Mouse (Mus musculus): ENCODE results near the gene Mrpl53. TPM values are rescaled to one million over a fixed set of nuclear protein-coding genes. Genes with fewer than 3 reads are reported as not detected.

Mrpl53 gene
- 133 TPM in 2 replicates for polyA plus RNA-seq (2015; fragmentation: Nextera tagmentation; extraction: Ambion mirVana)

DNA sequence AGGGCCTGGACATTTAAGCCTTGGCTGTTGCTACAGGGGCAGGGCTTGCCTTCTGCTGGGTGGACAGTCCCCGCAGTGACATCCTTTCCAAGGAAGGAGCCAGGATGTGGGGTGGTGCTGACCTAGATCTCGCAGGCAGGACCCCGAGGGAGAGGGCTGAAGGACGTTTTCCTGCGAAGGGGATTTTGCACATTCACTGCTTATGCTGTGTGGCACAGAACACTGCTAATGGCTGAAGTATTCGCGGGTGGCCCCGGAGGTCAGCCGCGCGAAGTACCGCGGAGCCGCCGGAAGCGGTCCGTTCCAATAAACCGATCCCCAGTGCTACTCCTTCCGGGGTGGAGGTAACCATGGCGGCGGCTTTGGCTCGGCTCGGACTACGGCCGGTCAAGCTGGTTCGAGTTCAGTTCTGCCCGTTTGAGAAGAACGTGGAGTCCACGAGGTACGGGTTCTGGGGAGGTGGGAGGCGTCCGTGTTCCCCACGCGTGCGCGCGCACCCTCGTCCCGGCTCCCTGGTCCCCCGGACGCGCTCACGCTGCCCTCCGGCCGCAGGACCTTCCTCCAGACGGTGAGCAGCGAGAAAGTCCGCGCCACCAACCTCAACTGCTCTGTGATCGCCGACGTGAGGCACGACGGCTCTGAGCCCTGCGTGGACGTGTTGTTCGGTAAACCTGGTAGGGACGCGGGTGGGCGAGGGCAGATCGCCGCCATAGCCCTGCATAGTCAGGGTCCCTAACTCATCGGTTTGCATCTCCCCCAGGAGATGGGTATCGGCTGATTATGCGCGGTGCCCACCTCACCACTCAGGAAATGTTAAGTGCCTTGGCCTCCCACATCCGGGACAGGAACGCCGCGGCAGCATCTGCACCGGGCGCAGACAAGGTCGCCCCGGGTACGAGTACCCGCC lies at the start of gene Mrpl53:
Mrpl53 (plus strand) TSS at position 279 of the 907 bp plus-strand sequence.
- peak; percentile 85 for ATAC-seq (ENCODE audit: low read depth)
- H3K27me3 ChIP-seq: no peaks in the 10 kb centered on the region
- peaks cover 19% of the 10 kb centered on the region for H3K36me3 ChIP-seq
- peak within 1 kb of the TSS; percentile 91 for H3K9ac ChIP-seq
- peak within 1 kb of the TSS; percentile 93 for H3K4me2 ChIP-seq
- H3K9me3 ChIP-seq: no peaks in the 10 kb centered on the region
- H3K4me1 ChIP-seq (replicated peaks): peaks cover 25% of the 10 kb centered on the region
- H3K4me3 ChIP-seq: peak within 1 kb of the TSS; percentile 90
- under 1% methylated on average over 76 of the region's 76 CpGs for WGBS
- H3K27ac ChIP-seq (replicated peaks): peak within 1 kb of the TSS; percentile 88

DNA sequence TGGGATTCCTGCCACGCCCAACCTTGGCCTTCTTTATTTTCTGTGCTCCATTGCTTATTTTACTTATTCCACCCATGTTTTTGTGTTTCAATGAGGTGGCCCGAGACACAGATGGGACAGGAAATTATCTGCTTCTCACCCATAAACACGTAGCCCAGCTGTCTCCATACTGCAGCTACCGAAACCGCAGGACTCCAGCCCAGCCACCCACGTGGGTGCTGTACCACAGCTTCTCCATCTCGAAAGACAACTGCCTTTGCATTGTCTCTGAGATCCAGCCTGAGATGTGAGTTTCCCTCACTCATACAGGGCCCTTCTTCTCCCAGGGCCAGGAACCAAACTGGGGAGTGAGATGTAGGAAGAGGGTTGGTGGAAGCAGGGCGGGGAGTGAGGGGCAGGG lies 42.8 kb upstream of the Mrpl53 start:
- no peak for ATAC-seq (ENCODE audit: low read depth)
- Histone ChIP-seq H3K9ac (no peak overlapping the region), H3K4me1 (replicated peaks) (peaks cover 19% of the 10 kb centered on the region), H3K36me3 (no peaks in the 10 kb centered on the region), H3K4me2 (no peak overlapping the region), H3K4me3 (no peak overlapping the region), H3K9me3 (no peaks in the 10 kb centered on the region), H3K27me3 (peaks cover 100% of the 10 kb centered on the region), H3K27ac (replicated peaks) (no peak overlapping the region)
- WGBS: 49% methylated on average over 8 of the region's 8 CpGs

DNA sequence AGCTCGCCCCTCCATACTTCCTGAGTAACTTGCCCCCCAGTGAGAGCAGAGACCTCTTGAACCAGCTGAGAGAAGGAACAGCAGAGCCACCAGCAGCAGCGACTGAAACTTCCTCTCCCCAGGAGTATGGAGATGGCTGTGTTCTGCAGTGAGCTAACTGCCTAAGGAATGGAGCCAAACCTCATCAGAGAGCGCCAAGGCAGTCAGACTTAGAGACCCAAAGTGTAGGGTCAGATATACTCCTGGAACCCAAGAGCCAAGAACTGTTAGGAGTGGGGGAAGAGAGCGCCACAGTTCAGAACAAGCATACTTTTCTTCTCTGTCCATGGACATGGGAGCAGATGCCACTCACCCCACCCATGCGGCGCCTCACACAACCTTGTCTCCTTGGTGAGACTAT lies 42.4 kb upstream of the Mrpl53 start:
- Histone ChIP-seq H3K4me1 (replicated peaks) (peaks cover 23% of the 10 kb centered on the region), H3K27me3 (peaks cover 100% of the 10 kb centered on the region), H3K4me2 (no peak overlapping the region), H3K27ac (replicated peaks) (no peak overlapping the region), H3K4me3 (no peak overlapping the region), H3K9me3 (no peaks in the 10 kb centered on the region), H3K9ac (no peak overlapping the region), H3K36me3 (no peaks in the 10 kb centered on the region)
- WGBS: 35% methylated on average over 6 of the region's 6 CpGs
- ATAC-seq (ENCODE audit: low read depth): no peak

DNA sequence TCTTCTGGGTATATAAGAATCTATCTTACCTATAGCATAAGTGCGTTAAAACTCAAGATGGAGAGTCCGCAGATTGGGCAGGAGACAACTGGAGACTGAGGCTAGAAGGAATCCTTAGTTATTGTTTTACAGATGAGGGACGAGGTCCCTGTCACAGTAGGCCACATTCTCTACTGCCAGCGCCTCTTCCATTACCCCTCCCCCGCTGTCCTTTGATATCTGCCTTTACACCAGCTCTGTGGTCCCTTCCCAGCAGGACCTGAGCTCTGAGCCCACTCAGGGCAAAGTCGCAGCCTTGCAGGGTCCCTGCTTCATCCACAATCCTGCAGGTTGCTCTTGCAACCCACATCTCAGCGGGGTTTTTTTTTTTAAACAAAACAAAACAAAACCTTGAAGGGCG lies 40.6 kb upstream of the Mrpl53 start:
- ATAC-seq (ENCODE audit: low read depth): no peak
- Histone ChIP-seq H3K4me1 (replicated peaks) (peaks cover 26% of the 10 kb centered on the region), H3K9me3 (no peaks in the 10 kb centered on the region), H3K27me3 (peaks cover 100% of the 10 kb centered on the region), H3K36me3 (no peaks in the 10 kb centered on the region), H3K27ac (replicated peaks) (no peak overlapping the region), H3K4me2 (peak overlapping the region; percentile 43), H3K4me3 (peak overlapping the region; percentile 31), H3K9ac (peak overlapping the region; percentile 38; the same call in 1 of the 2 replicates)
- 5% methylated on average over 8 of the region's 8 CpGs for WGBS

DNA sequence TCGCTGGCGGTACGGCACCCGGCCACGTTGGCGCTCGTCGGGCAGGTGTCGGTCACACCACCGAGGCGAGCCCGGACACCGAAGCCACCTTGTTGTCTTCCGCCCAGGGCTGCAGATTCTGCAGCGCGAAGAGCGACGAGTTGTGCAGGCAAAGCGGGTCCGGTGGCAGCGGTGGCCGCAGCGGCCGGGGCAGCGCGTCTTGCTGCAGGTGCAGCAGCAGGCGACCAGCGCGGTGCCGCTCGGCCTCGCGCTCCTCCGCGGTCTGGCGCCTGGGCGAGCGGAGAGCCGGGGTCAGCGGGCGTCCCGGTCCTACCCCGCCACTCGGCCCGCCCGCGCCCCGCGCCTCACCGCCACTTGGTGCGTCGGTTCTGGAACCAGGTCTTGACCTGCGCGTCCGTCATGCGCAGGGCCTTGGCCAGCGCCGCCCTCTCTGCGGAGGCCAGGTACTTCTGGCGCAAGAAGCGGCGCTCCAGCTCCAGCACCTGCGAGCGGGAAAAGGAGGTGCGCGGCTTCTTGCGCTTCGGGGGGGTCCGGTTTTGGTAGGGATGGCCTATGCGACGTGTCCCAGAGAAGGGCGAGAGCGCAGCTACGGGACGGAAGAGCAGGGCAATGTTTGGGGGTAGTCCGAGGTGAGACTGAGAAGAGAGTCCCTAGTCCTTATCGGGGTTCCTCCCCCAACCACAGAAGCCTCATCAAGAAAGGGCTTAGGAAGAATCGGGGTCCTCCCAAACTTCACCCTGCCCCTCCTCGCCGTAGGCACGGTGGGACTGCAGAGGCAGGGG lies 39.9 kb upstream of the Mrpl53 start:
- Histone ChIP-seq H3K4me1 (replicated peaks) (peaks cover 26% of the 10 kb centered on the region), H3K27me3 (peaks cover 99% of the 10 kb centered on the region), H3K9ac (peak overlapping the region; percentile 38; the same call in 1 of the 2 replicates), H3K27ac (replicated peaks) (no peak overlapping the region), H3K4me2 (peak overlapping the region; percentile 43), H3K9me3 (no peaks in the 10 kb centered on the region), H3K4me3 (peak overlapping the region; percentile 31), H3K36me3 (no peaks in the 10 kb centered on the region)
- under 1% methylated on average over 81 of the region's 81 CpGs for WGBS
- ATAC-seq (ENCODE audit: low read depth): no peak

DNA sequence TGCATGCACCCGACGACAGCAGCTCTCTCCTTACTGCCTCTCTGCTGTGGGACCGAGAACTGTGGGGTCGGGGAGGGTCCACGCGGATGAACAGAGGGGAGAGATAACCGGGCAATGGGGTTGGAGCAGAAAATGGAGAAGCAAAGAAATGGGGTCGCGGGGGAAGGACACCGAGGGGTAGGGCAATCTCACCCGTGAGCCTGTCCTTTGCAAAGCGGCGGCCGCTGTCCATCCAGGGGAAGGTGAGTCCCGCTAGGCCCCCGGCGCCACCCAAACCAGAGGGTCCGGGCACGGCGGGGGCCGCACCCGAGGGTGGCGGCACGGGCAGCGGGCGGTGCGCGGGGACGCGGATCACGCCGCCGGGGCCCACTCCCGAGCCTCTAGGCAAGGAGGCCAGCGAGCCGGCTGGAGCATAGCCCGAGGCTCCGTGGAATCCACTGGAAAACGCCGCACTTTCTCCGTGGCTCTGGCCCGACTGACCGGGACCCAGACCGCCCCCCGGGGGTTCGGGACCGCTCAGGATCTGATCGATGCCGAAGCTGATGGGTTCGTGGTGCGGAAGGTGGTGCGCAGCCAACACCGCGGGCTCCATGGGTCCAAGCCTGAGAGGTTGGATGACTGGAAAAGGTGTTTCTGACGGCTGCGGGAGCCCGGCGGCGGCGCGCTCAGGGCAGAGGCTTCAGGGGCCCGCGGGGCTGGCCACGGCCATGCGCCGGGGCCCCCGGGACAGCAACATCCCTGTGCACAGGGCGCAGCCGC lies 39.2 kb upstream of the Mrpl53 start:
- Histone ChIP-seq H3K27me3 (peaks cover 99% of the 10 kb centered on the region), H3K4me1 (replicated peaks) (peaks cover 26% of the 10 kb centered on the region), H3K4me3 (peak overlapping the region; percentile 31), H3K27ac (replicated peaks) (no peak overlapping the region), H3K9me3 (no peaks in the 10 kb centered on the region), H3K4me2 (peak overlapping the region; percentile 43), H3K36me3 (no peaks in the 10 kb centered on the region), H3K9ac (peak overlapping the region; percentile 50)
- under 1% methylated on average over 69 of the region's 69 CpGs for WGBS
- ATAC-seq (ENCODE audit: low read depth): peak; percentile 4; the same call in 1 of the 2 replicates

DNA sequence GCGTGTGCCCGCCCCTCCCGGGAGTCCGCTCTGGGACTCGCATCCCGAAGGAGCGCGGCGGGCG lies 38.8 kb upstream of the Mrpl53 start, which contains the start of gene Tlx2:
Tlx2 (minus strand) TSS at position 47 of the 64 bp plus-strand sequence.
- 0% methylated on average over 10 of the region's 10 CpGs for WGBS
- H3K4me3 ChIP-seq: peak within 1 kb of the TSS; percentile 31
- peak within 1 kb of the TSS; percentile 43 for H3K4me2 ChIP-seq
- H3K4me1 ChIP-seq (replicated peaks): peaks cover 26% of the 10 kb centered on the region
- H3K27ac ChIP-seq (replicated peaks): peak within 1 kb of the TSS; percentile 56
- 0 out of 2 replicates have a peak, but pooled peaks have one; percentile 1 for ATAC-seq (ENCODE audit: low read depth)
- H3K36me3 ChIP-seq: no peaks in the 10 kb centered on the region
- H3K9me3 ChIP-seq: no peaks in the 10 kb centered on the region
- peaks cover 99% of the 10 kb centered on the region for H3K27me3 ChIP-seq
- H3K9ac ChIP-seq: peak within 1 kb of the TSS; percentile 50

DNA sequence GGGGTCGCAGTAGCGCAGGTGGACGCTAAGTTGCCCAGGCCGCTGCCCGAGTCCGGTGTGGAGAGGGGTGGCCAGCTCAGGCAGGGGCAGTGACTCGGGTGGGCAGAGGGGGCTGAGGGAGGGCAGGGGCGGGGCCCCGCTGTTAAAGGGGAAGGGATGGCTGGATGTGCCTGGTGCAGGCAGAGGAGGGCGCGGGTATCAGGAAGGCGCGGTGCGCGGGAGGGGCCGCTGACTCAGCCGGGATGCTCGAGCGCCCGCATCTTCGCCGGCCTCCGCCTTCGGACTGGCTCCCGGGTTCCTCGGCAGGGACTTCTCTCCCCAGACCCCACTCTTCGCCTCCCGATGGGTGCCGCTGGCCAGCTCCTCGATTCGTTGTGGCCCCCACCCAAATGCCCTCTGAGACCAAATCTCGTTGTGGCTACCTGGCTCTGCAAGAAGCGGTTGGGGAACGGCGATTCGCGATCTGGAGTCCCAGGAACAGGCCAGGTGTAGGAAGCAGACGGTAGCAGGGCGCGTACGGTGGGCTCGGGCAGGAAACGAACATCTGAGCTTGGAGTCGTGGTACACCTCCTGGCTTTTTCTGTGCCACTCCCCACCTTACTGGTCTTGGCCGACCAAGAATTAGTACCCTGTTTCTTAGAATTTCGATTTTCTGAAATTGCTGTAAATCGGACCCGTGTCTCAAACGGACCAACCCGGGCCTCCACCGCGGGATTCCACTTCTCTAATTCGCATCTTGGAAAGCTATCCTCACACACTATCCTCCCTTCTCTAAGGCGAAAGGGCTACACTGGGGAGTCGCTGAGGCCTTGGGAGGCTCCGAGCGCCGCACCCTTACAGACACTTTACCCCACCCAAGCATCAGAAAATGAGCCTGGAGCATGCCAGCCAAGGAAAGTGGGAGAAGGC lies 38.3 kb upstream of the Mrpl53 start:
- peak overlapping the region; percentile 43 for H3K4me2 ChIP-seq
- peak; percentile 44; the same call in 1 of the 2 replicates for ATAC-seq (ENCODE audit: low read depth)
- H3K36me3 ChIP-seq: no peaks in the 10 kb centered on the region
- H3K9ac ChIP-seq: peak overlapping the region; percentile 50
- H3K4me3 ChIP-seq: peak overlapping the region; percentile 31
- peaks cover 26% of the 10 kb centered on the region for H3K4me1 ChIP-seq (replicated peaks)
- peaks cover 99% of the 10 kb centered on the region for H3K27me3 ChIP-seq
- H3K27ac ChIP-seq (replicated peaks): peak overlapping the region; percentile 56
- H3K9me3 ChIP-seq: no peaks in the 10 kb centered on the region
- under 1% methylated on average over 58 of the region's 58 CpGs for WGBS

DNA sequence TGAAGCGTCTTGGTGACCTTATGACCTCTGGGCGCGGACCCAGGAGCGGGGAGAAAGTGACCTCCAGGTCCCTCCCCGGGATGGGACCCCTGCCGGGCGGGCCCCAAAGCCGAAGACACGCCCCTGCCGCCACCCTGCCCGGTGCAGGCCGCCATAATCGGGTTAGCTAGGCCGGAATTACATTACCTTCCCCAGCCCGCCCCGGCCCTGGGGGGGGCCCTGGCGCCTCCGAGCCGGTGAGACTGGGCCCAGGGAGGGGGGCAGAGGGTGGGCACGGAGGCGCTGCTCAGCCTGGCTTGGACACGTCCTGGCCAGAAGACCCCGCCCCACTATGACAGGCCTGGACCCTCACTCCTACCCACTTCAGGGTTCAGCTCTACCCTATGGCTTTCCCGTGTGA lies 37.6 kb upstream of the Mrpl53 start:
- Histone ChIP-seq H3K4me2 (peak overlapping the region; percentile 43), H3K9me3 (no peaks in the 10 kb centered on the region), H3K9ac (peak overlapping the region; percentile 50; the same call in 1 of the 2 replicates), H3K4me3 (peak overlapping the region; percentile 31), H3K36me3 (no peaks in the 10 kb centered on the region), H3K4me1 (replicated peaks) (peaks cover 26% of the 10 kb centered on the region), H3K27ac (replicated peaks) (peak overlapping the region; percentile 56), H3K27me3 (peaks cover 99% of the 10 kb centered on the region)
- 0% methylated on average over 24 of the region's 24 CpGs for WGBS
- peak; percentile 55 for ATAC-seq (ENCODE audit: low read depth)

DNA sequence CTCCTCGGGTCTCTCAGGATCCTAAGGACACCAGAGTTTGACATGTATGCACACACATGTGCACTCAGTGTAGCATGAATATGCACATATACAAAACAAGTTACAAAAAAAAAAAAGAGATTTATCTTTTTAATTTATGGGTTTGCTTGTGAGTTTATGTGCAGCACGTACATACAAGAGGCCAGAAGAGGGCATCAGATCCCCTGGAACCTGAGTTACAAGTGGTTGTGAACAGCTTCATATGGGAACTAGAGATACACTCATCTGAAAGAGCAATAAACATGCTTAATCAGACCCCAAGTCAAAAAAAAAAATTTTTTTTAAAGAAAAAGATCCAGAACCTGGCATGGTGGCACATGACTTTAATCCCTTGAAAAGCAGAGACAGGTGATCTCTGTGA lies 33.9 kb upstream of the Mrpl53 start:
- H3K9ac ChIP-seq: no peak overlapping the region
- H3K4me2 ChIP-seq: no peak overlapping the region
- no peak overlapping the region for H3K27ac ChIP-seq (replicated peaks)
- H3K27me3 ChIP-seq: peaks cover 71% of the 10 kb centered on the region
- WGBS: 34% methylated on average over 2 of the region's 2 CpGs
- H3K9me3 ChIP-seq: no peaks in the 10 kb centered on the region
- ATAC-seq (ENCODE audit: low read depth): no peak
- H3K4me3 ChIP-seq: no peak overlapping the region
- peaks cover 35% of the 10 kb centered on the region for H3K4me1 ChIP-seq (replicated peaks)
- H3K36me3 ChIP-seq: no peaks in the 10 kb centered on the region
